Mouse (Mus musculus): ENCODE measurements around the gene Sox5. TPM values are rescaled to one million over a fixed set of nuclear protein-coding genes. Genes with fewer than 3 reads are reported as not detected.
A peak's percentile ranks its signal among the peaks of the same experiment; 100 is the strongest.

Gene Sox5
- polyA plus RNA-seq, 1 experiment from 2014 or later: 61.5 TPM

GRCm38 (mm10) chr6:144311754-144312153 is 470.0 kb downstream of the Sox5 start:
- Histone ChIP-seq H3K36me3 (ENCODE audit: control insufficient read depth, insufficient read depth, low read length) (no peaks in the 10 kb centered on the region), H3K27ac (ENCODE audit: low read depth, low read length) (no peak overlapping the region), H3K9me3 (ENCODE audit: control insufficient read depth, low read length) (no peaks in the 10 kb centered on the region), H3K27me3 (ENCODE audit: control insufficient read depth, insufficient read depth, low read length) (no peaks in the 10 kb centered on the region), H3K4me1 (replicated peaks; ENCODE audit: control insufficient read depth, insufficient read depth, low read length) (peaks cover 6% of the 10 kb centered on the region), H3K4me2 (ENCODE audit: low read depth, low read length, severe bottlenecking) (no peak overlapping the region), H3K9ac (ENCODE audit: low read length) (no peak overlapping the region), H3K4me3 (ENCODE audit: low read depth, low read length) (no peak overlapping the region)
- 63% methylated on average over 4 of the region's 4 CpGs for WGBS
- DNase-seq (ENCODE audit: low spot score) (no peak), ATAC-seq (replicated peaks; ENCODE audit: low FRiP score) (no peak)

- ATAC-seq (replicated peaks; ENCODE audit: low FRiP score) (no peak), DNase-seq (ENCODE audit: low spot score) (no peak)
- no peaks in the 10 kb centered on the region for H3K27me3 ChIP-seq (ENCODE audit: control insufficient read depth, insufficient read depth, low read length)
- H3K4me2 ChIP-seq (ENCODE audit: low read depth, low read length, severe bottlenecking): no peak overlapping the region
- H3K9me3 ChIP-seq (ENCODE audit: control insufficient read depth, low read length): no peaks in the 10 kb centered on the region
- H3K27ac ChIP-seq (ENCODE audit: low read depth, low read length): no peak overlapping the region
- H3K4me3 ChIP-seq (ENCODE audit: low read depth, low read length): no peak overlapping the region
- no peak overlapping the region for H3K9ac ChIP-seq (ENCODE audit: low read length)
- H3K36me3 ChIP-seq (ENCODE audit: control insufficient read depth, insufficient read depth, low read length): no peaks in the 10 kb centered on the region
- H3K4me1 ChIP-seq (replicated peaks; ENCODE audit: control insufficient read depth, insufficient read depth, low read length): peaks cover 6% of the 10 kb centered on the region
Measured at GRCm38 (mm10) chr6:144309171-144309570, 472.6 kb downstream of the Sox5 start.

GRCm38 (mm10) chr6:144307551-144308149 is 474.1 kb downstream of the Sox5 start:
- 94% methylated on average over 12 of the region's 12 CpGs for whole genome bisulfite sequencing
- H3K4me2 ChIP-seq (ENCODE audit: low read depth, low read length, severe bottlenecking): no peak overlapping the region
- H3K36me3 ChIP-seq (ENCODE audit: control insufficient read depth, insufficient read depth, low read length): no peaks in the 10 kb centered on the region
- no peak overlapping the region for H3K27ac ChIP-seq (ENCODE audit: low read depth, low read length)
- no peak overlapping the region for H3K9ac ChIP-seq (ENCODE audit: low read length)
- DNase-seq (ENCODE audit: low spot score) (no peak), ATAC-seq (replicated peaks; ENCODE audit: low FRiP score) (no peak)
- no peaks in the 10 kb centered on the region for H3K27me3 ChIP-seq (ENCODE audit: control insufficient read depth, insufficient read depth, low read length)
- H3K4me1 ChIP-seq (replicated peaks; ENCODE audit: control insufficient read depth, insufficient read depth, low read length): no peaks in the 10 kb centered on the region; the same call in 1 of the 2 replicates
- no peak overlapping the region for H3K4me3 ChIP-seq (ENCODE audit: low read depth, low read length)
- no peaks in the 10 kb centered on the region for H3K9me3 ChIP-seq (ENCODE audit: control insufficient read depth, low read length)

- Histone ChIP-seq H3K4me1 (replicated peaks; ENCODE audit: control insufficient read depth, insufficient read depth, low read length) (no peaks in the 10 kb centered on the region), H3K9ac (ENCODE audit: low read length) (no peak overlapping the region), H3K27ac (ENCODE audit: low read depth, low read length) (no peak overlapping the region), H3K9me3 (ENCODE audit: control insufficient read depth, low read length) (no peaks in the 10 kb centered on the region), H3K27me3 (ENCODE audit: control insufficient read depth, insufficient read depth, low read length) (no peaks in the 10 kb centered on the region), H3K36me3 (ENCODE audit: control insufficient read depth, insufficient read depth, low read length) (no peaks in the 10 kb centered on the region), H3K4me3 (ENCODE audit: low read depth, low read length) (no peak overlapping the region), H3K4me2 (ENCODE audit: low read depth, low read length, severe bottlenecking) (no peak overlapping the region)
- 94% methylated on average over 6 of the region's 6 CpGs for WGBS
- ATAC-seq (replicated peaks; ENCODE audit: low FRiP score) (no peak), DNase-seq (ENCODE audit: low spot score) (no peak)
Measured at GRCm38 (mm10) chr6:144302823-144303222, 479.0 kb downstream of the Sox5 start.

- Histone ChIP-seq H3K4me2 (ENCODE audit: low read depth, low read length, severe bottlenecking) (no peak overlapping the region), H3K27ac (ENCODE audit: low read depth, low read length) (no peak overlapping the region), H3K4me3 (ENCODE audit: low read depth, low read length) (no peak overlapping the region), H3K9ac (ENCODE audit: low read length) (no peak overlapping the region), H3K4me1 (replicated peaks; ENCODE audit: control insufficient read depth, insufficient read depth, low read length) (no peaks in the 10 kb centered on the region), H3K36me3 (ENCODE audit: control insufficient read depth, insufficient read depth, low read length) (no peaks in the 10 kb centered on the region), H3K9me3 (ENCODE audit: control insufficient read depth, low read length) (no peaks in the 10 kb centered on the region), H3K27me3 (ENCODE audit: control insufficient read depth, insufficient read depth, low read length) (no peaks in the 10 kb centered on the region)
- no peak for DNase-seq (ENCODE audit: low spot score)
- 0 out of 2 replicates have a peak, but pooled peaks have one; percentile 53 for ATAC-seq (replicated peaks; ENCODE audit: low FRiP score)
- 39% methylated on average over 4 of the region's 4 CpGs for WGBS
Measured at GRCm38 (mm10) chr6:144301082-144301481, 480.7 kb downstream of the Sox5 start.

GRCm38 (mm10) chr6:144299503-144299858 is 482.3 kb downstream of the Sox5 start:
- ATAC-seq (replicated peaks; ENCODE audit: low FRiP score) (no peak), DNase-seq (ENCODE audit: low spot score) (no peak)
- Histone ChIP-seq H3K4me1 (replicated peaks; ENCODE audit: control insufficient read depth, insufficient read depth, low read length) (no peaks in the 10 kb centered on the region), H3K9ac (ENCODE audit: low read length) (no peak overlapping the region), H3K4me3 (ENCODE audit: low read depth, low read length) (no peak overlapping the region), H3K9me3 (ENCODE audit: control insufficient read depth, low read length) (peaks cover 5% of the 10 kb centered on the region; the same call in 1 of the 2 replicates), H3K27me3 (ENCODE audit: control insufficient read depth, insufficient read depth, low read length) (no peaks in the 10 kb centered on the region), H3K4me2 (ENCODE audit: low read depth, low read length, severe bottlenecking) (no peak overlapping the region), H3K36me3 (ENCODE audit: control insufficient read depth, insufficient read depth, low read length) (no peaks in the 10 kb centered on the region), H3K27ac (ENCODE audit: low read depth, low read length) (no peak overlapping the region)
- WGBS: 84% methylated on average over 7 of the region's 7 CpGs

GRCm38 (mm10) chr6:144298641-144299502 is 482.9 kb downstream of the Sox5 start:
- Histone ChIP-seq H3K9me3 (ENCODE audit: control insufficient read depth, low read length) (peaks cover 5% of the 10 kb centered on the region; the same call in 1 of the 2 replicates), H3K36me3 (ENCODE audit: control insufficient read depth, insufficient read depth, low read length) (no peaks in the 10 kb centered on the region), H3K9ac (ENCODE audit: low read length) (no peak overlapping the region), H3K4me3 (ENCODE audit: low read depth, low read length) (no peak overlapping the region), H3K4me2 (ENCODE audit: low read depth, low read length, severe bottlenecking) (no peak overlapping the region), H3K27me3 (ENCODE audit: control insufficient read depth, insufficient read depth, low read length) (no peaks in the 10 kb centered on the region), H3K27ac (ENCODE audit: low read depth, low read length) (no peak overlapping the region), H3K4me1 (replicated peaks; ENCODE audit: control insufficient read depth, insufficient read depth, low read length) (no peaks in the 10 kb centered on the region)
- DNase-seq (ENCODE audit: low spot score) (no peak), ATAC-seq (replicated peaks; ENCODE audit: low FRiP score) (no peak)
- WGBS: 89% methylated on average over 23 of the region's 23 CpGs

GRCm38 (mm10) chr6:144297846-144298245 is 483.9 kb downstream of the Sox5 start:
- H3K4me3 ChIP-seq (ENCODE audit: low read depth, low read length): no peak overlapping the region
- 89% methylated on average over 5 of the region's 5 CpGs for WGBS
- ATAC-seq (replicated peaks; ENCODE audit: low FRiP score) (no peak), DNase-seq (ENCODE audit: low spot score) (no peak)
- H3K9me3 ChIP-seq (ENCODE audit: control insufficient read depth, low read length): peaks cover 5% of the 10 kb centered on the region; the same call in 1 of the 2 replicates
- no peaks in the 10 kb centered on the region for H3K27me3 ChIP-seq (ENCODE audit: control insufficient read depth, insufficient read depth, low read length)
- H3K4me1 ChIP-seq (replicated peaks; ENCODE audit: control insufficient read depth, insufficient read depth, low read length): no peaks in the 10 kb centered on the region
- H3K36me3 ChIP-seq (ENCODE audit: control insufficient read depth, insufficient read depth, low read length): no peaks in the 10 kb centered on the region
- H3K9ac ChIP-seq (ENCODE audit: low read length): no peak overlapping the region
- H3K4me2 ChIP-seq (ENCODE audit: low read depth, low read length, severe bottlenecking): no peak overlapping the region
- no peak overlapping the region for H3K27ac ChIP-seq (ENCODE audit: low read depth, low read length)

Data from forebrain, embryonic 11.5 days (tissue).